Mouse (Mus musculus) neutrophil, adult 83 days (primary cell): ENCODE data around the gene Olfr1045. TPM values are rescaled to one million over a fixed set of nuclear protein-coding genes. Genes with fewer than 3 reads are reported as not detected.

Experiments
- total RNA-seq, 2 experiments: library from RNA; stranded (reverse); gene quantifications; one replicate each; pipeline ENCODE4 v1.2.4; 2023

Gene Olfr1045
- not detected for total RNA-seq

GRCm38 (mm10) chr2:86202909-86203308 is at the start of gene Olfr1045:
Olfr1045 (minus strand) TSS chr2:86203009.

GRCm38 (mm10) chr2:86240189-86240588 is 37.4 kb upstream of the Olfr1045 start, which contains the start of gene Olfr1048:
Olfr1048 (minus strand) TSS chr2:86240289.

GRCm38 (mm10) chr2:86231301-86231700 is 28.5 kb upstream of the Olfr1045 start, which contains the start of gene Olfr1047:
Olfr1047 (minus strand) TSS chr2:86231401.

GRCm38 (mm10) chr2:86219214-86219613 is 16.4 kb upstream of the Olfr1045 start, which contains the start of gene Olfr1046:
Olfr1046 (minus strand) TSS chr2:86219314.

GRCm38 (mm10) chr2:86185583-86185982 is 17.2 kb downstream of the Olfr1045 start, which contains the start of gene Olfr52:
Olfr52 (minus strand) TSS chr2:86185683.

GRCm38 (mm10) chr2:86177720-86178119 is 25.1 kb downstream of the Olfr1045 start, which contains the start of gene Olfr1044:
Olfr1044 (minus strand) TSS chr2:86177820.

GRCm38 (mm10) chr2:86167422-86167821 is 35.4 kb downstream of the Olfr1045 start, which contains the start of gene Olfr1043:
Olfr1043 (minus strand) TSS chr2:86167522.

GRCm38 (mm10) chr2:86161738-86162137 is 41.1 kb downstream of the Olfr1045 start, which contains the start of gene Olfr1042:
Olfr1042 (minus strand) TSS chr2:86161838.

GRCm38 (mm10) chr2:86146632-86147031 is 56.2 kb downstream of the Olfr1045 start, which contains the start of gene Olfr1040:
Olfr1040 (minus strand) TSS chr2:86146732.

Other genes starting within 250 kb of the Olfr1045 start
- not detected for gene Olfr1029, start 229.1 kb downstream of the Olfr1045 start, total RNA-seq
- gene Olfr1030, start 223.7 kb downstream of the Olfr1045 start, total RNA-seq, result not detected
- gene Olfr1031, start 212.7 kb downstream of the Olfr1045 start, total RNA-seq, result not detected
- gene Olfr1032, start 197.5 kb downstream of the Olfr1045 start, total RNA-seq, result not detected
- gene Olfr1033, start 182.4 kb downstream of the Olfr1045 start, total RNA-seq, result not detected
- gene Olfr1034, start 157.1 kb downstream of the Olfr1045 start, total RNA-seq, result not detected
- gene Olfr1036, start 129.0 kb downstream of the Olfr1045 start, total RNA-seq, result not detected
- gene Olfr1037, start 115.6 kb downstream of the Olfr1045 start, total RNA-seq, result not detected
- not detected for gene Olfr1039, start 67.1 kb downstream of the Olfr1045 start, total RNA-seq
- gene Olfr1040, start 56.3 kb downstream of the Olfr1045 start, total RNA-seq, result not detected
- not detected for gene Olfr1042, start 41.2 kb downstream of the Olfr1045 start, total RNA-seq
- not detected for gene Olfr1043, start 35.5 kb downstream of the Olfr1045 start, total RNA-seq
- gene Olfr1044, start 25.2 kb downstream of the Olfr1045 start, total RNA-seq, result not detected
- gene Olfr52, start 17.3 kb downstream of the Olfr1045 start, total RNA-seq, result not detected
- gene Olfr1046, start 16.3 kb upstream of the Olfr1045 start, total RNA-seq, result not detected
- not detected for gene Olfr1047, start 28.4 kb upstream of the Olfr1045 start, total RNA-seq
- not detected for gene Olfr1048, start 37.3 kb upstream of the Olfr1045 start, total RNA-seq
- not detected for gene Olfr1049, start 55.3 kb upstream of the Olfr1045 start, total RNA-seq
- not detected for gene Olfr1051, start 76.1 kb upstream of the Olfr1045 start, total RNA-seq
- gene Olfr1052, start 89.4 kb upstream of the Olfr1045 start, total RNA-seq, result not detected
- gene Olfr1053, start 112.3 kb upstream of the Olfr1045 start, total RNA-seq, result not detected
- gene Olfr1054, start 132.4 kb upstream of the Olfr1045 start, total RNA-seq, result not detected
- gene Olfr1055, start 147.3 kb upstream of the Olfr1045 start, total RNA-seq, result not detected
- not detected for gene Olfr1056, start 159.5 kb upstream of the Olfr1045 start, total RNA-seq
- not detected for gene Olfr1057, start 175.4 kb upstream of the Olfr1045 start, total RNA-seq
- gene Olfr1058, start 185.6 kb upstream of the Olfr1045 start, total RNA-seq, result not detected
- not detected for gene Olfr1061, start 211.0 kb upstream of the Olfr1045 start, total RNA-seq
- gene Olfr1062, start 223.7 kb upstream of the Olfr1045 start, total RNA-seq, result not detected
- not detected for gene Olfr1065, start 247.6 kb upstream of the Olfr1045 start, total RNA-seq